Mouse (Mus musculus) thymus, postnatal 0 days (tissue): ENCODE data around the gene Pnpt1. TPM values are rescaled to one million over a fixed set of nuclear protein-coding genes. Genes with fewer than 3 reads are reported as not detected.

Source experiments
- polyA plus RNA-seq: library from polyadenylated mRNA; unstranded; fragments of >200 nt; fragmentation: Nextera tagmentation; extraction: Ambion mirVana; gene quantifications from 2 replicates; pipeline ENCODE4 v1.2.1, GENCODE M21; 2015

Pnpt1 gene
- polyA plus RNA-seq, 1 experiment from 2014 or later = 36.7 TPM

Other genes starting within 250 kb of the Pnpt1 start
- 115 and 124 TPM in 2 replicates for gene Ppp4r3b, start 42.1 kb downstream of the Pnpt1 start, polyA plus RNA-seq
- gene Cfap36, start 116.7 kb downstream of the Pnpt1 start, polyA plus RNA-seq = 62.2 and 67.1 TPM in 2 replicates
- gene Ccdc88a, start 242.9 kb downstream of the Pnpt1 start, polyA plus RNA-seq = 13.5 and 17.1 TPM in 2 replicates